Mouse (Mus musculus): Measurements from ENCODE around the gene Islr2. TPM values are rescaled to one million over a fixed set of nuclear protein-coding genes. Genes with fewer than 3 reads are reported as not detected.

Islr2 gene
- polyA plus RNA-seq, 1 experiment: 1.7 TPM

GRCm38 (mm10) chr9:58200270-58201090, 3.6 kb downstream of the Islr2 start:
- no peak overlapping the region for H3K4me3 ChIP-seq (ENCODE audit: insufficient read depth, low read depth, low read length)
- no peak for DNase-seq
- no peak for TF ChIP-seq POLR2A (IDR thresholded peaks at IDR 0.05; ENCODE audit: low read depth, low read length)
- no peak for TF ChIP-seq CTCF (conservative IDR thresholded peaks at IDR 0.05; ENCODE audit: insufficient read depth, insufficient read length, low read depth, low read length)
- 28% methylated on average over 11 of the region's 11 CpGs for WGBS
- H3K27me3 ChIP-seq (replicated peaks; ENCODE audit: control insufficient read depth, insufficient read depth, low read length): peaks cover 3% of the 10 kb centered on the region
- peaks cover 3% of the 10 kb centered on the region; the same call in 1 of the 2 replicates for H3K4me1 ChIP-seq (ENCODE audit: control insufficient read depth, insufficient read depth, low read length)
- no peaks in the 10 kb centered on the region for H3K36me3 ChIP-seq (ENCODE audit: control insufficient read depth, insufficient read depth, low read length)
- H3K27ac ChIP-seq (ENCODE audit: insufficient read depth, low read depth, low read length): no peak overlapping the region

GRCm38 (mm10) chr9:58199381-58200269, 4.5 kb downstream of the Islr2 start:
- Histone ChIP-seq H3K27me3 (replicated peaks; ENCODE audit: control insufficient read depth, insufficient read depth, low read length) (peaks cover 3% of the 10 kb centered on the region), H3K4me1 (ENCODE audit: control insufficient read depth, insufficient read depth, low read length) (peaks cover 3% of the 10 kb centered on the region; the same call in 1 of the 2 replicates), H3K4me3 (ENCODE audit: insufficient read depth, low read depth, low read length) (no peak overlapping the region), H3K27ac (ENCODE audit: insufficient read depth, low read depth, low read length) (no peak overlapping the region), H3K36me3 (ENCODE audit: control insufficient read depth, insufficient read depth, low read length) (no peaks in the 10 kb centered on the region)
- WGBS: 8% methylated on average over 41 of the region's 41 CpGs
- DNase-seq: peak; percentile 43
- TF ChIP-seq CTCF (conservative IDR thresholded peaks at IDR 0.05; ENCODE audit: insufficient read depth, insufficient read length, low read depth, low read length): no peak
- no peak for TF ChIP-seq POLR2A (IDR thresholded peaks at IDR 0.05; ENCODE audit: low read depth, low read length)

- no peak for TF ChIP-seq POLR2A (IDR thresholded peaks at IDR 0.05; ENCODE audit: low read depth, low read length)
- no peak for TF ChIP-seq CTCF (conservative IDR thresholded peaks at IDR 0.05; ENCODE audit: insufficient read depth, insufficient read length, low read depth, low read length)
- H3K4me3 ChIP-seq (ENCODE audit: insufficient read depth, low read depth, low read length): no peak overlapping the region
- WGBS: 7% methylated on average over 38 of the region's 38 CpGs
- H3K27ac ChIP-seq (ENCODE audit: insufficient read depth, low read depth, low read length): no peak overlapping the region
- DNase-seq: no peak
- H3K27me3 ChIP-seq (replicated peaks; ENCODE audit: control insufficient read depth, insufficient read depth, low read length): peaks cover 3% of the 10 kb centered on the region
- no peaks in the 10 kb centered on the region for H3K36me3 ChIP-seq (ENCODE audit: control insufficient read depth, insufficient read depth, low read length)
- peaks cover 3% of the 10 kb centered on the region; the same call in 1 of the 2 replicates for H3K4me1 ChIP-seq (ENCODE audit: control insufficient read depth, insufficient read depth, low read length)
These were observed 5.2 kb downstream of the Islr2 start for GRCm38 (mm10) chr9:58198801-58199371.

- Histone ChIP-seq H3K27me3 (replicated peaks; ENCODE audit: control insufficient read depth, insufficient read depth, low read length) (peaks cover 3% of the 10 kb centered on the region), H3K27ac (ENCODE audit: insufficient read depth, low read depth, low read length) (no peak overlapping the region), H3K4me3 (ENCODE audit: insufficient read depth, low read depth, low read length) (no peak overlapping the region), H3K36me3 (ENCODE audit: control insufficient read depth, insufficient read depth, low read length) (no peaks in the 10 kb centered on the region), H3K4me1 (ENCODE audit: control insufficient read depth, insufficient read depth, low read length) (peaks cover 3% of the 10 kb centered on the region; the same call in 1 of the 2 replicates)
- no peak for TF ChIP-seq POLR2A (IDR thresholded peaks at IDR 0.05; ENCODE audit: low read depth, low read length)
- TF ChIP-seq CTCF (conservative IDR thresholded peaks at IDR 0.05; ENCODE audit: insufficient read depth, insufficient read length, low read depth, low read length): peak; percentile 71
- peak; percentile 57 for DNase-seq
- 3% methylated on average over 58 of the region's 58 CpGs for WGBS
These were observed 6.1 kb downstream of the Islr2 start for GRCm38 (mm10) chr9:58197781-58198701.

- Histone ChIP-seq H3K27ac (ENCODE audit: insufficient read depth, low read depth, low read length) (no peak overlapping the region), H3K4me3 (ENCODE audit: insufficient read depth, low read depth, low read length) (no peak overlapping the region), H3K36me3 (ENCODE audit: control insufficient read depth, insufficient read depth, low read length) (no peaks in the 10 kb centered on the region), H3K27me3 (replicated peaks; ENCODE audit: control insufficient read depth, insufficient read depth, low read length) (peaks cover 3% of the 10 kb centered on the region), H3K4me1 (ENCODE audit: control insufficient read depth, insufficient read depth, low read length) (peaks cover 3% of the 10 kb centered on the region; the same call in 1 of the 2 replicates)
- WGBS: 18% methylated on average over 46 of the region's 46 CpGs
- DNase-seq: no peak
- TF ChIP-seq POLR2A (IDR thresholded peaks at IDR 0.05; ENCODE audit: low read depth, low read length) (no peak), CTCF (conservative IDR thresholded peaks at IDR 0.05; ENCODE audit: insufficient read depth, insufficient read length, low read depth, low read length) (no peak)
These were observed 7.2 kb downstream of the Islr2 start for GRCm38 (mm10) chr9:58196610-58197567.
